24 mouse cellular contexts compared by ENCODE assay signal in the genomic region with DNA sequence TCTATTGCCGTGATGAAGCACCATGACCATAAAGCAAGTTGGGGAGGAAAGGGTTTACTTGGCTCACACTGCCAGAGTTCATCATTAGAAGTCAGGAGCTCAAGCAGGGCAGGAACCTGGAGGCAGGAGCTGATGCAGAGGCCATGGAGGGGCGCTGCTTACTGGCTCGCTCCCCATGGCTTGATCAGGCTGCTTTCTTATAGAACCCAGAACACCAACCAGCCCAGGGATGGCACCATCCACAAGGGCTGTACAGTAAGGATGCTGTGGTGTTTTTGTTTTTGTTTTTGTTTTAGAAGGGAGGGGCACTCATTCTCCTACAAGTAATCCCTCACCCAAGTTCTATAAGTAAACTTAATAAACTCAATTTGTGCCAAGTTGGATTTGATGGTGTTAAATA. TPM values are rescaled to one million over a fixed set of nuclear protein-coding genes. Genes with fewer than 3 reads are reported as not detected.
DNase-seq lines count a peak whose midpoint lies in the region; ATAC-seq and TF ChIP-seq lines count a peak whose summit lies in the region.
"Had no signal": no experiment of that assay in that cellular context is flagged by ENCODE, and none has a peak within 500 bp of the region (broad histone marks: within the 10 kb centered on the region; RNA-seq: fewer than 3 reads in every experiment).

No protein-coding gene starts in this region.

- no peak for TF ChIP-seq CTCF in forebrain, postnatal 0 days (IDR thresholded peaks at IDR 0.05; ENCODE audit: low read depth)
- no peak for TF ChIP-seq CTCF in liver, adult 2 months (IDR thresholded peaks at IDR 0.05; ENCODE audit: low read depth, low read length)

- no peak overlapping the region for H3K9ac ChIP-seq in forebrain, postnatal 0 days
- no peak overlapping the region for H3K9ac ChIP-seq in liver, adult 2 months (ENCODE audit: low read depth, low read length)
- H3K9ac ChIP-seq: embryonic facial prominence, embryonic 13.5 days; hindbrain, embryonic 13.5 days; intestine, embryonic 15.5 days had no signal

- H3K27me3 ChIP-seq in forebrain, embryonic 10.5 days (ENCODE audit: poor library complexity, severe bottlenecking) = no peaks in the 10 kb centered on the region
- no peaks in the 10 kb centered on the region for H3K27me3 ChIP-seq in forebrain, postnatal 0 days (ENCODE audit: insufficient read depth, low read length)
- H3K27me3 ChIP-seq in liver, adult 2 months (ENCODE audit: control insufficient read depth, insufficient read depth, low read length) = no peaks in the 10 kb centered on the region
- H3K27me3 ChIP-seq: embryonic facial prominence, embryonic 13.5 days; hindbrain, embryonic 13.5 days; intestine, embryonic 15.5 days; Patski had no signal

- H3K79me2 ChIP-seq in liver, adult 2 months (ENCODE audit: control insufficient read depth, insufficient read depth, low read length) = no peaks in the 10 kb centered on the region

- DNase-seq in forebrain, embryonic 10.5 days (ENCODE audit: extremely low spot score, low spot score) = no peak
- no peak for DNase-seq in forebrain, postnatal 0 days
- no peak for DNase-seq in liver, adult 2 months (ENCODE audit: extremely low read depth, low read depth, low spot score)
- DNase-seq in liver = no peak
- no peak for DNase-seq in layer of hippocampus, adult 11-12 months (ENCODE audit: low spot score)
- no peak for DNase-seq in adrenal gland, adult (ENCODE audit: inconsistent age in 2 of 2, low spot score in 1 of 2)
- DNase-seq: adrenal gland, adult 8-10 months; adrenal gland, postnatal 36 days; B cell, adult 2 months; cerebellum, adult 11-12 months; cerebellum, adult 9-10 months; cerebellum, postnatal 25 days; gastrocnemius, postnatal 36 days; heart, adult 11 months; heart, postnatal 10 days had no signal

- no peaks in the 10 kb centered on the region for H3K9me3 ChIP-seq in forebrain, embryonic 10.5 days
- H3K9me3 ChIP-seq in forebrain, postnatal 0 days (ENCODE audit: low read length) = no peaks in the 10 kb centered on the region
- H3K9me3 ChIP-seq: embryonic facial prominence, embryonic 13.5 days; hindbrain, embryonic 13.5 days; intestine, embryonic 15.5 days had no signal

- TF ChIP-seq POLR2A in liver, adult 2 months (IDR thresholded peaks at IDR 0.05; ENCODE audit: extremely low read depth, insufficient read depth, low read length) = no peak

- no peak overlapping the region for H3K4me3 ChIP-seq in forebrain, embryonic 10.5 days
- H3K4me3 ChIP-seq in forebrain, postnatal 0 days (ENCODE audit: low read depth, low read length) = no peak overlapping the region
- H3K4me3 ChIP-seq in liver, adult 2 months (ENCODE audit: insufficient read depth, low read depth, low read length) = no peak overlapping the region
- no peak overlapping the region for H3K4me3 ChIP-seq in brown adipose tissue, adult 24 weeks (ENCODE audit: insufficient read depth, low read depth, low read length)
- H3K4me3 ChIP-seq: embryonic facial prominence, embryonic 13.5 days; hindbrain, embryonic 13.5 days; intestine, embryonic 15.5 days had no signal

- 0 out of 2 replicates have a peak overlapping the region, but pooled peaks have one; percentile 45 for H3K27ac ChIP-seq in forebrain, embryonic 10.5 days
- H3K27ac ChIP-seq in forebrain, postnatal 0 days (ENCODE audit: low read depth, low read length) = no peak overlapping the region
- peak overlapping the region; percentile 84 for H3K27ac ChIP-seq in liver, adult 2 months (replicated peaks; ENCODE audit: insufficient read depth, low read depth, low read length)
- peak overlapping the region; percentile 79 for H3K27ac ChIP-seq in brown adipose tissue, adult 24 weeks (replicated peaks; ENCODE audit: low read depth, low read length)
- H3K27ac ChIP-seq: embryonic facial prominence, embryonic 13.5 days; hindbrain, embryonic 13.5 days; hindbrain, postnatal 0 days; intestine, embryonic 15.5 days had no signal

- WGBS in forebrain, embryonic 10.5 days = 92% methylated on average over 3 of the region's 3 CpGs
- 76% methylated on average over 3 of the region's 3 CpGs for WGBS in forebrain, postnatal 0 days
- 96% methylated on average over 3 of the region's 3 CpGs for WGBS in liver, adult 2 months

- no peaks in the 10 kb centered on the region for H3K36me3 ChIP-seq in forebrain, embryonic 10.5 days (replicated peaks)
- H3K36me3 ChIP-seq in forebrain, postnatal 0 days (ENCODE audit: insufficient read depth) = no peaks in the 10 kb centered on the region
- no peaks in the 10 kb centered on the region for H3K36me3 ChIP-seq in liver, adult 2 months (ENCODE audit: control insufficient read depth, insufficient read depth, low read length)
- H3K36me3 ChIP-seq: embryonic facial prominence, embryonic 13.5 days; hindbrain, embryonic 13.5 days; intestine, embryonic 15.5 days had no signal

- peaks cover 27% of the 10 kb centered on the region for H3K4me1 ChIP-seq in forebrain, embryonic 10.5 days
- no peaks in the 10 kb centered on the region for H3K4me1 ChIP-seq in forebrain, postnatal 0 days (ENCODE audit: insufficient read depth)
- H3K4me1 ChIP-seq in liver, adult 2 months (ENCODE audit: control insufficient read depth, insufficient read depth, low read length) = peaks cover 14% of the 10 kb centered on the region
- H3K4me1 ChIP-seq in brown adipose tissue, adult 24 weeks (ENCODE audit: control insufficient read depth, insufficient read depth, insufficient read length, low read length) = 0 out of 2 replicates have a peak, but pooled peaks cover 2% of the 10 kb centered on the region

- ATAC-seq in forebrain, postnatal 0 days = no peak
- ATAC-seq: activated CD4-positive, CD25-positive, alpha-beta regulatory T cell, adult 4 months; CD4-positive, CD25-positive, alpha-beta regulatory T cell, adult 4 months; forebrain, embryonic 14.5 days; hindbrain, postnatal 0 days; intestine, embryonic 15.5 days had no signal

- H3K4me2 ChIP-seq in forebrain, postnatal 0 days (ENCODE audit: low read depth) = no peak overlapping the region
- H3K4me2 ChIP-seq: embryonic facial prominence, embryonic 13.5 days; hindbrain, embryonic 13.5 days; intestine, embryonic 15.5 days had no signal

RNA-seq across cellular contexts. Expression of a gene that starts 6.1 kb away (rescaled TPM):
- polyA plus RNA-seq in forebrain, embryonic 10.5 days (2016; fragmentation: Nextera tagmentation; extraction: Ambion mirVana) = 54.0 and 58.3 TPM in 2 replicates
- total RNA-seq in forebrain, postnatal 0 days (2014; rRNA removed) = 51.3 and 77.3 TPM in 2 replicates
- 16.6 and 30.2 TPM in 2 replicates for polyA plus RNA-seq in forebrain, postnatal 0 days (2015; fragmentation: Nextera tagmentation; extraction: Ambion mirVana)
- total RNA-seq in liver, adult 2 months (2014; rRNA removed) = 24.6 and 27.7 TPM in 2 replicates
- 18.2 and 19.8 TPM in 2 replicates for polyA plus RNA-seq in liver, adult 2 months (2012; rRNA removed)
- polyA plus RNA-seq in brown adipose tissue, adult 24 weeks (2012; ENCODE audit: insufficient read depth, insufficient read length, missing spikeins) = 17.0 and 24.8 TPM in 2 replicates

RNA-seq across cellular contexts. Expression of a gene that starts 29.5 kb away (rescaled TPM):
- polyA plus RNA-seq in forebrain, embryonic 10.5 days (2016; fragmentation: Nextera tagmentation; extraction: Ambion mirVana) = 22.4 TPM in 2 replicates
- 22.1 and 28.3 TPM in 2 replicates for total RNA-seq in forebrain, postnatal 0 days (2014; rRNA removed)
- 17.0 and 22.9 TPM in 2 replicates for polyA plus RNA-seq in forebrain, postnatal 0 days (2015; fragmentation: Nextera tagmentation; extraction: Ambion mirVana)
- total RNA-seq in liver, adult 2 months (2014; rRNA removed) = 4.1 and 5.2 TPM in 2 replicates
- polyA plus RNA-seq in liver, adult 2 months (2012; rRNA removed) = 5.2 and 7.1 TPM in 2 replicates
- polyA plus RNA-seq in brown adipose tissue, adult 24 weeks (2012; ENCODE audit: insufficient read depth, insufficient read length, missing spikeins) = 5.0 and 11.8 TPM in 2 replicates
